Mouse (Mus musculus): ENCODE results near the gene Eid3.

DNA sequence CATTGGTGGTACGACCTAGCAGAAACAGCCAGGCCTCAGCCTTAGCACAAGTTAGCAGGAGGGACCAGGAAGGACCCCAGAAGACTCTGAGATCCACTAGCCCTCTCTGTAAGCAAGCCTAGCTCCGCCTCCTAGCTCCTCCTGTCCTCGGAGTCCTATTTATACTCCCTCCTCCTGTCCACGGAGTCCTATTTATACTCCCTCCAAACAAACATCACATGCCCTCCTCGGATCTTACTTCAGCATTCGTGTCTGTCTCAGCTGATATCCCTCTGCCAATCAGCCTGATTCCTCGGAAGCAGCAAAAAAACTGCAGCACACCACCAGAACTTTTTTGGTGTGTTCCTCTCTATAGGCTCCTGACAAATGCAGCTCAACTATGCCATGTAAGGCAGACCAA lies 32.5 kb downstream of the Eid3 start:
- TF ChIP-seq GATA1 (IDR thresholded peaks at IDR 0.05; ENCODE audit: borderline replicate concordance, low read length) (no peak), FLI1 (IDR thresholded peaks at IDR 0.05; ENCODE audit: low read length) (no peak)

Data from megakaryocyte, embryonic 14.5 days (primary cell).